Mouse (Mus musculus): ENCODE results near the gene Pdlim4. TPM values are rescaled to one million over a fixed set of nuclear protein-coding genes. Genes with fewer than 3 reads are reported as not detected.
A peak's percentile ranks its signal among the peaks of the same experiment; 100 is the strongest.

The Pdlim4 gene
- 21.2 and 22.1 TPM in 2 replicates for polyA plus RNA-seq (2012; rRNA removed)

DNA sequence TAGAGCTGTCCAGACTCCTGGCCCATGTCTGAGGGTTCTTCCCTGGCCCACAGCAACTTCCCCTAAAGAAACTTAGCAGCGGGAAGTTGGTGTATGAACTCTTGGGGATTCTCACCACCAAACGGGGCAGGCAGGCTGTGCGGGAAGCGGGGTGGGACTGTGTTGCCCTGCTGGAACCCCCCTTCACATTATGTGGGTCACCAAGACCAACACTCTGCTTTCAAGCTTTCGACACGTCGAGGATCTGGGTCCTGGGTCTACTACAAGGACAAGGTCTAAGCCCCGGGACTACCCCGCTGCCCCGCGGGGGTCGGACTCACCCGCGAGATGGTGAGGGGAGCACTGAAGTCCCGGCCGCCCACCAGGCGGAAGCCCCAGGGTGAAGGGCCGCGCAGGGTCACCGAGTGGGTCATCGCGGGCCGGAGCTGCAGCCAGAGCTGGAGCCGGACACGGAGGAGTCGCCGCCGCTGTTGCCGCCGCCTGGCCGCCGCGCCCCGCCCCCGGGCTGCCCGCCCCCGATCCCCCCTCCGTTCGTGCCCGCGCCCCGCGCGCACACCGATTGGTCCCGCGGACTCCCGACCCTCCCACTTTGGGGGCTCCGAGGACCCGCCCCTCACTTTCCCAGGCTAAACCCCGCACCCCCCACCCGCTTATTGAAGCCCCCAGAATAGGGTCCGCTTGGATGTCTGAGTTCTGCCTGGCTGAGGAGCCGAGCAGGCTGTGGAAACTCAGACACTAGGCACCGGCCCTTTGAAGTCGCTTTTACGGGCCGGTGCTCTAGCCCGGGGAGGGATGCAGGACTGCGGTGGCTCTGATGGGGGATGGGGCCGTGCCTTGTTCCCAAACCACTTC is at the start of gene Pdlim4:
Gene Pdlim4, minus strand, starts transcription at position 495 of the 852 bp plus-strand sequence.
- Histone ChIP-seq H3K4me3 (ENCODE audit: insufficient read depth, low read length) (peak within 1 kb of the TSS; percentile 35), H3K27ac (ENCODE audit: insufficient read depth, low read length) (peak within 1 kb of the TSS; percentile 49), H3K4me1 (ENCODE audit: control insufficient read depth, insufficient read depth, low read length) (no peaks in the 10 kb centered on the region)
- TF ChIP-seq CTCF (IDR thresholded peaks at IDR 0.05; ENCODE audit: extremely low read depth, insufficient read depth, low read length) (no peak), POLR2A (IDR thresholded peaks at IDR 0.05; ENCODE audit: extremely low read depth, insufficient read depth, low read length) (no peak)

DNA sequence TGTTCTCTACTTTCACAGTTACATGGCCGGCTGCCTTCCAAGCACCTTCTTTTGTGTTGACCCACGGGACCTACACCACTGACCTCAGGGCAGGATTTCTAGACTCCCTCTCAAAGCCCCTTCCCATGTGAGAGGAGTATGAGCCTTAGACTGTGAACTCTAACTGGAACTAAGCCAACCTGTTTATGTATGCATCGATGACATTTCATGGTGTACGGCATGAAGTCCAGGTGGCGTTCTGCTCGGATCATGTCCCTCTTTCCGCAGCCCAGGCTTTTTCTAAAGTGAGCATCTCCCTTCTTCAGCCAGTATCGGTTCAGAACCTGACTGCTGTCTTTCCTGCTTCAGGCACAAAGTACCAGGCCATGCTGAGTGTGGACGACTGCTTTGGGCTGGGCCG is 48.3 kb upstream of the Pdlim4 start:
- no peak overlapping the region for H3K4me3 ChIP-seq (ENCODE audit: insufficient read depth, low read length)
- H3K4me1 ChIP-seq (ENCODE audit: control insufficient read depth, insufficient read depth, low read length) = peaks cover 2% of the 10 kb centered on the region; the same call in 1 of the 2 replicates
- no peak overlapping the region for H3K27ac ChIP-seq (ENCODE audit: insufficient read depth, low read length)
- TF ChIP-seq POLR2A (IDR thresholded peaks at IDR 0.05; ENCODE audit: extremely low read depth, insufficient read depth, low read length) (no peak), CTCF (IDR thresholded peaks at IDR 0.05; ENCODE audit: extremely low read depth, insufficient read depth, low read length) (no peak)

DNA sequence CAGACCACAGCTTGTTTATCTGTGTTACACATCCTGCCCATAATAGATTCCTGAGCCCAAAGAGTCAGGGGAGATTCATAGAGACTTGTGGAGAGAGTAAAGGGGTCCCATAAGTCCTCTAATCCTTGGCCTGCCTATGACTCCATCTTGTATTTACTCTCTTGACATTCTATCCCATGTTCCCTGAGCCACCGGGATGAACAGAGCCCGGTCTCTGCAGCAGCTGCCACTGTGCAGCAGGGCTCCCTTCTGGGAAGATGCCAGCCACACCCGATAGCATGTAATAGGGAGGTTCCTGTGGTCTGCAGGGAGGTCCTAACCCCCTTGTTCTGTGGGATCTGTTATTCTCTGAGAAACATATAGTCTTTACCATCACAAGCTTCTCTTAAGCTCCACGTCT is 47.6 kb upstream of the Pdlim4 start:
- Histone ChIP-seq H3K4me3 (ENCODE audit: insufficient read depth, low read length) (no peak overlapping the region), H3K4me1 (ENCODE audit: control insufficient read depth, insufficient read depth, low read length) (peaks cover 5% of the 10 kb centered on the region), H3K27ac (ENCODE audit: insufficient read depth, low read length) (no peak overlapping the region)
- TF ChIP-seq CTCF (IDR thresholded peaks at IDR 0.05; ENCODE audit: extremely low read depth, insufficient read depth, low read length) (no peak), POLR2A (IDR thresholded peaks at IDR 0.05; ENCODE audit: extremely low read depth, insufficient read depth, low read length) (no peak)

DNA sequence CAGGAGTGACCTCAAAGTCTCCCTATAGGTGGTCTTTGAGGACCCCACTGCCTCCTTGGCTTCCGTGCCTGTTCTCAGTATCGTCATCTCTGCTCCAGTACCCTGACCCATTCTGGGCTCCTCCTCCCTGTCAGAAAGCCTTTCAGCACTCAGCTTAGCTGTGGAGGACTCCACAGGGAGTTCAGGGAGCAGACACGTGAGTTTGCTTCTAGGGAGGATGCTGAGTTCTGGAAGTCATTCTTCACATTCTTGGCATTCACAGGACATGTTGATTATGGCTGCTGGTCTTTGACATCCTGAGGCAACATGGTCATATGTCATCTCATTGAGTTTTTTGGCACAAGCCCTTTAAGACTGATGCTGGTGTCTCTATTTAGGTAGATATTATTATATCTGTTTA is 47.1 kb upstream of the Pdlim4 start:
- Histone ChIP-seq H3K4me3 (ENCODE audit: insufficient read depth, low read length) (no peak overlapping the region), H3K27ac (ENCODE audit: insufficient read depth, low read length) (no peak overlapping the region), H3K4me1 (ENCODE audit: control insufficient read depth, insufficient read depth, low read length) (peaks cover 5% of the 10 kb centered on the region)
- no peak for TF ChIP-seq CTCF (IDR thresholded peaks at IDR 0.05; ENCODE audit: extremely low read depth, insufficient read depth, low read length)
- no peak for TF ChIP-seq POLR2A (IDR thresholded peaks at IDR 0.05; ENCODE audit: extremely low read depth, insufficient read depth, low read length)

DNA sequence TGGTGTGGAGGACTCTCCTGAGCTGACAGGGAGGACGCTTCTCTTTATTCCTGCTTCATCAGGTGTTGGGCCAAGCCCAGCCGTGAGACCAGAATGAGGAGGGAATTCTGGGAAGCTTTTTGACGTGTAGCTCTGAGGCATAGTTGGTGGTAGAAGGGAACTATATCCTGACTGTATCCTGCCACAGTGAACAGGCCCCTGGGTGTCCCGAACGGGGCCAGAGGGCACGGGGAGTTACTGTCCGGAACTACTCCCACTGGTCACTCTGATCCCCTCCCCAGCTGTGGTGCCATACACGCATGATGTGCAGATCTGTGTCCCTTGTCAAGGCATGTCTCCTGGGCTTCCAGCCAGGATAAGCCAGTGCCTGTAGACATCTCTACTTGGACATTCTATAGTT is 46.5 kb upstream of the Pdlim4 start:
- H3K27ac ChIP-seq (ENCODE audit: insufficient read depth, low read length) = no peak overlapping the region
- TF ChIP-seq POLR2A (IDR thresholded peaks at IDR 0.05; ENCODE audit: extremely low read depth, insufficient read depth, low read length) (no peak), CTCF (IDR thresholded peaks at IDR 0.05; ENCODE audit: extremely low read depth, insufficient read depth, low read length) (no peak)
- peaks cover 5% of the 10 kb centered on the region for H3K4me1 ChIP-seq (ENCODE audit: control insufficient read depth, insufficient read depth, low read length)
- no peak overlapping the region for H3K4me3 ChIP-seq (ENCODE audit: insufficient read depth, low read length)

DNA sequence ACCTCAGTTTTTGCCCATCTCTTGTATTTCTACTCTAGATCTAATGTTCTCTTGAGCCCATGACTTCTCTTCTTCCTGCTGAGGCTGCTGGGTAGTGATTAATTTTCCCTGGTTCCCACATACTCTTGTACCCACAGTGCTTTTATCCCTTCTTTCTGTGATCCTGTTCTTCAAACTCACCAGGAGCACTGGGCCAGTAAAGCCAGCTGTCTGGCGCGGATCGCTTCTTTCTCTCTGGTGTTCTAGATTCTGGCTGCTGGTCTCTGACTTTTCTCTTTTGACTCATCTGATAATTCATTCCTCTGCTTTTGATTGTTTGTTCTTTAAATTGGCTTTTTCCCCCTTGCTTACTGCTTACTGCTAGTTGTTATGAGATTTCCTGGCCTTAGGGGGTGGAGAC is 45.9 kb upstream of the Pdlim4 start:
- Histone ChIP-seq H3K4me3 (ENCODE audit: insufficient read depth, low read length) (no peak overlapping the region), H3K4me1 (ENCODE audit: control insufficient read depth, insufficient read depth, low read length) (peaks cover 5% of the 10 kb centered on the region), H3K27ac (ENCODE audit: insufficient read depth, low read length) (no peak overlapping the region)
- TF ChIP-seq POLR2A (IDR thresholded peaks at IDR 0.05; ENCODE audit: extremely low read depth, insufficient read depth, low read length) = no peak
- no peak for TF ChIP-seq CTCF (IDR thresholded peaks at IDR 0.05; ENCODE audit: extremely low read depth, insufficient read depth, low read length)

DNA sequence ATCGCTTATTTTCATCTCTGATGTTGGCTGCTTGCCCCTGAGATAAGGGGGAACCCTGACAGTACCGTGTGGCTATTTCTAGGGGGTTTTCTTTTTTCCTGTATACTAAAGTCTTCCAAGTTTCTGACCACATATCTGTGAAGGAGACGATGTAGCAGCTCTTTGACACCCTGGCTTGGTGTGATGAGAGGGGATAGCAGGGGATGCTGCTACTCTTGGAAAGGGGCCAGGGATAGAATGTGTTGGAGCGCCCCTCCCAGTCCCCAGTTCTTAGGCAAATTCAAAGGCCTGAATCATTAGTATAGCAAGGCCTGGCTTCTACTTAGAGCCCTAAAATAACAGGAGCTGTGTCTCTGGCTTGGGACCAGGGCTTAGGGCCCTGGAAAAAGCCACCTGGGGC is 44.5 kb upstream of the Pdlim4 start:
- H3K27ac ChIP-seq (ENCODE audit: insufficient read depth, low read length) = peak overlapping the region; percentile 16
- no peak overlapping the region for H3K4me3 ChIP-seq (ENCODE audit: insufficient read depth, low read length)
- TF ChIP-seq CTCF (IDR thresholded peaks at IDR 0.05; ENCODE audit: extremely low read depth, insufficient read depth, low read length) = no peak
- peaks cover 5% of the 10 kb centered on the region for H3K4me1 ChIP-seq (ENCODE audit: control insufficient read depth, insufficient read depth, low read length)

DNA sequence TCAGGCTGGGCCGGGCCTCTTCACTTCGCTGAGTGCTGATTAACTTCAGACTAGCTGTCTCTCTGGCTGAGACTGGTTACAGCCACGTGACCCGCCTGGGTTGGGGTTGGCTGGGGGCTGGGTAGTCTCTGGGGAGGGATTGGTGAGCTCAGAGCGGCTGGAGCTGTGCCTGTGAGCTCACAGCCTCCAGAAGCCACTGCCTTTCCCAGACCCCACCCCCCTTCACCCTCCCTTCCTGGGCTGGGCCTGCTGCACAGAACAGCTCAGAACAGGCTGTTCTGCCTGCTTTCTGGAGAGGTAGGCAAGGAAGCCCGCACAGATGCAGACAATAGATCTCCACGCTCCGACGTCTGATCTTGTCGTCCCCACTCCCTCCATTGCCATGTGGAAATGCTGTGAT is 44.1 kb upstream of the Pdlim4 start:
- peak overlapping the region; percentile 54 for H3K27ac ChIP-seq (ENCODE audit: insufficient read depth, low read length)
- H3K4me3 ChIP-seq (ENCODE audit: insufficient read depth, low read length) = no peak overlapping the region
- H3K4me1 ChIP-seq (ENCODE audit: control insufficient read depth, insufficient read depth, low read length) = peaks cover 5% of the 10 kb centered on the region
- no peak for TF ChIP-seq CTCF (IDR thresholded peaks at IDR 0.05; ENCODE audit: extremely low read depth, insufficient read depth, low read length)
- peak; percentile 73 for TF ChIP-seq POLR2A (IDR thresholded peaks at IDR 0.05; ENCODE audit: extremely low read depth, insufficient read depth, low read length)

DNA sequence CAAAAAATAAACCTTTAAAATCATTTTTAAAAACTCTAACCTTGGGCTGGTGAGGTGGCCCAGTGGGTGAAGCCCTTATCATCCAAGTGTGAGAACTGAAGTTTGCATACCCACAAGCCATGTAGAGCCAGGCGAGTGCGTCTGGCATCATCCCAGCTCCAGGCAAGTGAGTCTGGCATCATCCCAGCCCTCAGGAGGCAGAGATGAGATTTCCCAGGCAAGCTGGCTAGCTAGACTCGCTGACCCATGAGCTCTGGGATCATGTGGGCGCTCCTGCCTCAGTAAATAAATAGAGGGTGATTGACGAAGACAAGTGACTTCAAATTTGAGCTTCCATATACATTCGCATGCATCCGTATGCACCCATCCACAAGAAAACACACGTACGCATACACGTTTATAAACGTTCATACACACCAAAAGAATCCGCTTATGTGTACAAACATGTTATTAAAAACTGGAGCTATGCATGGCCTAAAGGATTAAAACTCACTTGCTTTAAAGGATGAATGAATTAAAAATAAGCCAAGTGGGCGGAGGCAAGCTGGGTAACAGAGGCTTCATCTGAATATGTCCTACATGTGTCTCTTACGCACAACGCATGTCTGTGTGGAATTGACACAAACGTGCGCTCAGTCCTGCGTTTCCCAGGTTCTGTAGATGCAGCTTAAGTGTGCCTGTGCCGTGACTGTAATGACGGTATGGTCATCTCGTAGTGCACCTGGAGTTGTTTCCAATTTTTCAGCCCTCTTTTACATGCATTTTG is 43.3 kb upstream of the Pdlim4 start:
- Histone ChIP-seq H3K27ac (ENCODE audit: insufficient read depth, low read length) (peak overlapping the region; percentile 54), H3K4me3 (ENCODE audit: insufficient read depth, low read length) (no peak overlapping the region), H3K4me1 (ENCODE audit: control insufficient read depth, insufficient read depth, low read length) (peaks cover 5% of the 10 kb centered on the region)
- TF ChIP-seq CTCF (IDR thresholded peaks at IDR 0.05; ENCODE audit: extremely low read depth, insufficient read depth, low read length) = no peak
- TF ChIP-seq POLR2A (IDR thresholded peaks at IDR 0.05; ENCODE audit: extremely low read depth, insufficient read depth, low read length) = no peak

Measured in cortical plate, adult 2 months (tissue).